ENCODE assay signal across 13 mouse cellular contexts in genomic region chr7:112463074-112463473, GRCm38 (mm10). TPM values are rescaled to one million over a fixed set of nuclear protein-coding genes. Genes with fewer than 3 reads are reported as not detected.
DNase-seq lines count a peak whose midpoint lies in the region; ATAC-seq lines count a peak whose summit lies in the region.
"Had no signal": no experiment of that assay in that cellular context is flagged by ENCODE, and none has a peak within 500 bp of the region (broad histone marks: within the 10 kb centered on the region; RNA-seq: fewer than 3 reads in every experiment).

No protein-coding gene starts in this region.

- H3K4me3 ChIP-seq in kidney, embryonic 14.5 days (ENCODE audit: low read length) = no peak overlapping the region
- no peak overlapping the region for H3K4me3 ChIP-seq in embryonic facial prominence, embryonic 14.5 days (ENCODE audit: low read depth, low read length)
- H3K4me3 ChIP-seq: liver, embryonic 13.5 days had no signal

- 9% methylated on average over 2 of the region's 2 CpGs for WGBS in kidney, embryonic 14.5 days
- 10% methylated on average over 2 of the region's 2 CpGs for WGBS in embryonic facial prominence, embryonic 14.5 days

- H3K9me3 ChIP-seq in kidney, embryonic 14.5 days (ENCODE audit: control insufficient read depth, low read length) = no peaks in the 10 kb centered on the region
- no peaks in the 10 kb centered on the region for H3K9me3 ChIP-seq in embryonic facial prominence, embryonic 14.5 days (ENCODE audit: control insufficient read depth, low read length)
- H3K9me3 ChIP-seq: liver, embryonic 13.5 days had no signal

- peak overlapping the region; percentile 12; the same call in 1 of the 2 replicates for H3K4me2 ChIP-seq in kidney, embryonic 14.5 days (replicated peaks; ENCODE audit: low read depth, low read length)
- H3K4me2 ChIP-seq in embryonic facial prominence, embryonic 14.5 days (ENCODE audit: low read depth, low read length) = no peak overlapping the region
- H3K4me2 ChIP-seq: liver, embryonic 13.5 days had no signal

- no peak overlapping the region for H3K9ac ChIP-seq in kidney, embryonic 14.5 days (ENCODE audit: low read depth, low read length)
- no peak overlapping the region for H3K9ac ChIP-seq in embryonic facial prominence, embryonic 14.5 days (ENCODE audit: low read depth, low read length)
- H3K9ac ChIP-seq: liver, embryonic 13.5 days had no signal

- H3K27me3 ChIP-seq in kidney, embryonic 14.5 days (ENCODE audit: control insufficient read depth, insufficient read depth, low read length) = no peaks in the 10 kb centered on the region
- no peaks in the 10 kb centered on the region for H3K27me3 ChIP-seq in embryonic facial prominence, embryonic 14.5 days (replicated peaks; ENCODE audit: control insufficient read depth, insufficient read depth, low read length)
- H3K27me3 ChIP-seq: liver, embryonic 13.5 days had no signal

- H3K4me1 ChIP-seq in kidney, embryonic 14.5 days (ENCODE audit: control insufficient read depth, insufficient read depth, low read length) = peaks cover 54% of the 10 kb centered on the region
- H3K4me1 ChIP-seq in embryonic facial prominence, embryonic 14.5 days (ENCODE audit: control insufficient read depth, insufficient read depth, low read length) = peaks cover 55% of the 10 kb centered on the region
- H3K4me1 ChIP-seq: liver, embryonic 13.5 days had no signal

- ATAC-seq in kidney, embryonic 14.5 days (ENCODE audit: low FRiP score, low TSS enrichment) = peak; percentile 64
- peak; percentile 9; the same call in 1 of the 2 replicates for ATAC-seq in embryonic facial prominence, embryonic 14.5 days (ENCODE audit: low read depth)
- ATAC-seq: hindbrain, postnatal 0 days had no signal

- DNase-seq in kidney, adult 11 months = no peak
- peak; percentile 61 for DNase-seq in embryo, embryonic 10.5 days (ENCODE audit: low spot score)
- peak; percentile 78 for DNase-seq in embryonic facial prominence, embryonic 14.5 days (ENCODE audit: low spot score)
- peak; percentile 57 for DNase-seq in mesoderm, embryonic 11.5 days (ENCODE audit: low read depth, low spot score)
- no peak for DNase-seq in cerebellum, adult 11-12 months
- no peak for DNase-seq in layer of hippocampus, postnatal 14 days (ENCODE audit: low spot score in 2 of 2)
- DNase-seq: cerebellum, adult 2 months; layer of hippocampus, postnatal 36 days; liver, embryonic 13.5 days; right cerebral cortex, postnatal 4 days had no signal

- no peaks in the 10 kb centered on the region; the same call in 1 of the 2 replicates for H3K36me3 ChIP-seq in kidney, embryonic 14.5 days (ENCODE audit: control insufficient read depth, insufficient read depth, low read length)
- no peaks in the 10 kb centered on the region for H3K36me3 ChIP-seq in embryonic facial prominence, embryonic 14.5 days (ENCODE audit: control insufficient read depth, insufficient read depth, low read length)
- H3K36me3 ChIP-seq: liver, embryonic 13.5 days had no signal

- H3K27ac ChIP-seq in kidney, embryonic 14.5 days (ENCODE audit: low read depth, low read length) = peak overlapping the region; percentile 86
- peak overlapping the region; percentile 50 for H3K27ac ChIP-seq in embryonic facial prominence, embryonic 14.5 days (replicated peaks; ENCODE audit: low read depth, low read length)
- H3K27ac ChIP-seq: hindbrain, postnatal 0 days; macrophage had no signal

RNA-seq across cellular contexts. Expression of gene Parva, which starts 35.8 kb away (rescaled TPM):
- polyA plus RNA-seq in kidney, embryonic 14.5 days (2014; fragmentation: Nextera tagmentation; extraction: Ambion mirVana) = 53.4 and 92.8 TPM in 2 replicates
- polyA plus RNA-seq in embryonic facial prominence, embryonic 14.5 days (2014; fragmentation: Nextera tagmentation; extraction: Ambion mirVana) = 93.4 and 95.4 TPM in 2 replicates
- 10 to 100 TPM; 60.7 to 63.9 TPM for total RNA-seq in layer of hippocampus, postnatal 14 days (2021)

Comparison
In these comparisons a context has a peak if more than half of its experiments do, and no peak if none do; other contexts are left out.
1. DNase-seq: peak in embryo, embryonic 10.5 days (single experiment), embryonic facial prominence, embryonic 14.5 days (single experiment) and mesoderm, embryonic 11.5 days (single experiment); none in kidney, adult 11 months (single experiment), cerebellum, adult 11-12 months (single experiment) and layer of hippocampus, postnatal 14 days (0 of 2).